Mouse (Mus musculus) spleen, postnatal 10 days (tissue): ENCODE measurements at regions not wholly inside any gene's neighbourhood (a gene's known extent, or its start where the extent isn't known, plus 50 kb on each side); places are given as distances from the start of the nearest gene placed in this dataset.

Experiments
- DNase-seq, 2 experiments: peaks; one replicate each; pipeline ENCODE4 v3.0.0; 2021 to 2022; ENCODE audit warnings: low spot score in 2 of 2

GRCm38 (mm10) chr9:81312047-81312446, 321.6 kb downstream of the Htr1b start:
- no peak for DNase-seq

GRCm38 (mm10) chr9:81308532-81309191, 325.0 kb downstream of the Htr1b start:
- no peak for DNase-seq

- no peak for DNase-seq
These were observed 328.1 kb downstream of the Htr1b start for GRCm38 (mm10) chr9:81305437-81306046.

- no peak for DNase-seq
These were observed 357.9 kb downstream of the Htr1b start for GRCm38 (mm10) chr9:81275751-81276150.

GRCm38 (mm10) chr9:81275336-81275735, 358.3 kb downstream of the Htr1b start:
- no peak for DNase-seq

- DNase-seq, result peak; percentile 8 to 16
These were observed 408.7 kb downstream of the Htr1b start for GRCm38 (mm10) chr9:81224957-81225356.

GRCm38 (mm10) chr9:81217938-81218337, 415.7 kb downstream of the Htr1b start:
- no peak for DNase-seq

GRCm38 (mm10) chr9:81215601-81216141, 418.0 kb downstream of the Htr1b start:
- no peak for DNase-seq

- no peak for DNase-seq
These were observed 418.9 kb downstream of the Htr1b start for GRCm38 (mm10) chr9:81214692-81215091.

- no peak for DNase-seq
These were observed 441.0 kb downstream of the Htr1b start for GRCm38 (mm10) chr9:81192643-81193042.
